In genomic region chr1:71788408-71788807, GRCm38 (mm10) we compare ENCODE assay signal across 21 mouse cellular contexts.
DNase-seq lines count a peak whose midpoint lies in the region; ATAC-seq and TF ChIP-seq lines count a peak whose summit lies in the region.
"Had no signal": no experiment of that assay in that cellular context is flagged by ENCODE, and none has a peak within 500 bp of the region (broad histone marks: within the 10 kb centered on the region; RNA-seq: fewer than 3 reads in every experiment).

No protein-coding gene starts in this region.

- H3K4me2 ChIP-seq in forebrain, embryonic 13.5 days, result no peak overlapping the region
- H3K4me2 ChIP-seq in forebrain, embryonic 11.5 days (ENCODE audit: low read depth, low read length, severe bottlenecking), result no peak overlapping the region
- H3K4me2 ChIP-seq in forebrain, embryonic 16.5 days (ENCODE audit: low read length), result no peak overlapping the region
- H3K4me2 ChIP-seq: embryonic facial prominence, embryonic 15.5 days; heart, embryonic 12.5 days; hindbrain, embryonic 14.5 days; intestine, embryonic 15.5 days had no signal

- no peaks in the 10 kb centered on the region for H3K4me1 ChIP-seq in forebrain, embryonic 13.5 days
- no peaks in the 10 kb centered on the region for H3K4me1 ChIP-seq in forebrain, embryonic 11.5 days (replicated peaks; ENCODE audit: control insufficient read depth, insufficient read depth, low read length)
- H3K4me1 ChIP-seq in forebrain, embryonic 16.5 days (replicated peaks; ENCODE audit: control insufficient read depth, insufficient read depth, low read length), result peaks cover 6% of the 10 kb centered on the region; the same call in 1 of the 2 replicates
- H3K4me1 ChIP-seq: embryonic facial prominence, embryonic 15.5 days; heart, embryonic 12.5 days; hindbrain, embryonic 10.5 days; intestine, embryonic 15.5 days had no signal

- no peak for TF ChIP-seq CTCF in gastrocnemius, adult 2 months (IDR thresholded peaks at IDR 0.05)

- WGBS in forebrain, embryonic 13.5 days, result 69% methylated on average over 1 of the region's 1 CpGs
- 68% methylated on average over 1 of the region's 1 CpGs for WGBS in forebrain, embryonic 11.5 days
- WGBS in forebrain, embryonic 16.5 days, result 47% methylated on average over 1 of the region's 1 CpGs

- intact Hi-C loops in gastrocnemius, adult 2 months (cut with DNase I), result no loop called here

- no peak overlapping the region for H3K27ac ChIP-seq in forebrain, embryonic 13.5 days
- no peak overlapping the region for H3K27ac ChIP-seq in forebrain, embryonic 11.5 days (ENCODE audit: low read depth, low read length)
- 0 out of 2 replicates have a peak overlapping the region, but pooled peaks have one; percentile 28 for H3K27ac ChIP-seq in forebrain, embryonic 16.5 days (ENCODE audit: low read length)
- H3K27ac ChIP-seq in gastrocnemius, adult 2 months, result no peak overlapping the region
- H3K27ac ChIP-seq: embryonic facial prominence, embryonic 15.5 days; heart, adult 2 months; hindbrain, embryonic 10.5 days; hindbrain, embryonic 14.5 days; intestine, embryonic 15.5 days had no signal

- no peaks in the 10 kb centered on the region for H3K36me3 ChIP-seq in forebrain, embryonic 13.5 days (ENCODE audit: poor library complexity, severe bottlenecking)
- no peaks in the 10 kb centered on the region for H3K36me3 ChIP-seq in forebrain, embryonic 11.5 days (ENCODE audit: control insufficient read depth, insufficient read depth, low read length)
- H3K36me3 ChIP-seq in forebrain, embryonic 16.5 days (ENCODE audit: control insufficient read depth, insufficient read depth), result no peaks in the 10 kb centered on the region
- H3K36me3 ChIP-seq: embryonic facial prominence, embryonic 15.5 days; G1E; heart, embryonic 12.5 days; hindbrain, embryonic 10.5 days; intestine, embryonic 15.5 days had no signal

- no peaks in the 10 kb centered on the region for H3K9me3 ChIP-seq in forebrain, embryonic 13.5 days (replicated peaks)
- no peaks in the 10 kb centered on the region for H3K9me3 ChIP-seq in forebrain, embryonic 11.5 days (ENCODE audit: control insufficient read depth, low read length)
- H3K9me3 ChIP-seq in forebrain, embryonic 16.5 days (ENCODE audit: control insufficient read depth, low read length), result no peaks in the 10 kb centered on the region
- H3K9me3 ChIP-seq: embryonic facial prominence, embryonic 15.5 days; G1E; heart, embryonic 12.5 days; hindbrain, embryonic 10.5 days; intestine, embryonic 15.5 days had no signal

- no peak overlapping the region for H3K9ac ChIP-seq in forebrain, embryonic 13.5 days
- no peak overlapping the region for H3K9ac ChIP-seq in forebrain, embryonic 11.5 days (ENCODE audit: low read length)
- H3K9ac ChIP-seq in forebrain, embryonic 16.5 days (replicated peaks; ENCODE audit: low read depth, low read length), result no peak overlapping the region
- H3K9ac ChIP-seq: embryonic facial prominence, embryonic 15.5 days; heart, embryonic 12.5 days; hindbrain, embryonic 14.5 days; intestine, embryonic 15.5 days had no signal

- no peaks in the 10 kb centered on the region for H3K27me3 ChIP-seq in forebrain, embryonic 13.5 days
- H3K27me3 ChIP-seq in forebrain, embryonic 11.5 days (ENCODE audit: control insufficient read depth, insufficient read depth, low read length), result no peaks in the 10 kb centered on the region
- H3K27me3 ChIP-seq in forebrain, embryonic 16.5 days (replicated peaks; ENCODE audit: control insufficient read depth, insufficient read depth, low read length), result no peaks in the 10 kb centered on the region
- H3K27me3 ChIP-seq: embryonic facial prominence, embryonic 15.5 days; heart, embryonic 12.5 days; intestine, embryonic 15.5 days had no signal

- peak; percentile 70; the same call in 1 of the 2 replicates for ATAC-seq in forebrain, embryonic 13.5 days
- ATAC-seq in forebrain, embryonic 11.5 days (replicated peaks; ENCODE audit: low FRiP score), result no peak
- peak; percentile 83 for ATAC-seq in forebrain, embryonic 16.5 days
- ATAC-seq: intestine, embryonic 15.5 days had no signal

- no peak for DNase-seq in forebrain, embryonic 11.5 days (ENCODE audit: low spot score)
- DNase-seq in 3T3-L1 (ENCODE audit: low read depth, low spot score), result peak; percentile 45
- peak; percentile 56 for DNase-seq in NIH3T3 (ENCODE audit: low read depth)
- DNase-seq in liver, result no peak
- DNase-seq in gastrocnemius, adult 2 months, result no peak
- DNase-seq: adrenal gland, adult 2 months; adrenal gland, postnatal 25 days; cerebellum, adult 2 months; cerebellum, postnatal 10 days; gastrocnemius, postnatal 10 days; heart, adult 2 months; kidney, adult 18-20 months had no signal

- no peak overlapping the region for H3K4me3 ChIP-seq in forebrain, embryonic 13.5 days
- H3K4me3 ChIP-seq in forebrain, embryonic 11.5 days (ENCODE audit: low read depth, low read length), result no peak overlapping the region
- H3K4me3 ChIP-seq in forebrain, embryonic 16.5 days (replicated peaks; ENCODE audit: low read length), result no peak overlapping the region
- no peak overlapping the region for H3K4me3 ChIP-seq in gastrocnemius, adult 2 months
- H3K4me3 ChIP-seq: embryonic facial prominence, embryonic 15.5 days; erythroblast, embryonic 14.5 days; heart, adult 2 months; heart, embryonic 12.5 days; hindbrain, embryonic 10.5 days; intestine, embryonic 15.5 days had no signal

Comparison
In these comparisons a context has a peak if more than half of its experiments do, and no peak if none do; other contexts are left out.
1. DNase-seq: peak in 3T3-L1 (single experiment) and NIH3T3 (single experiment); none in forebrain, embryonic 11.5 days (single experiment), liver (single experiment) and gastrocnemius, adult 2 months (single experiment).